Mouse (Mus musculus): ENCODE data around the gene Lpar2.

GRCm38 (mm10) chr8:69837057-69837682, 14.9 kb downstream of the Lpar2 start:
- TF ChIP-seq POLR2A (IDR thresholded peaks at IDR 0.05; ENCODE audit: insufficient read depth, low read depth, low read length) (no peak), CTCF (IDR thresholded peaks at IDR 0.05; ENCODE audit: insufficient read depth, low read depth, low read length) (no peak)
